Mouse (Mus musculus) megakaryocyte, embryonic 14.5 days (primary cell): ENCODE results near the gene Fam117b.

Experiments
- FLI1 ChIP-seq: IDR thresholded peaks from 2 replicates; pipeline ENCODE4 v1.6.1; 2012; ENCODE audit warnings: low read length, inconsistent platforms, mixed read lengths
- GATA1 ChIP-seq: IDR thresholded peaks from 3 replicates; pipeline ENCODE4 v1.6.1; 2012; ENCODE audit warnings: mixed read lengths, low read length, inconsistent platforms, borderline replicate concordance

DNA sequence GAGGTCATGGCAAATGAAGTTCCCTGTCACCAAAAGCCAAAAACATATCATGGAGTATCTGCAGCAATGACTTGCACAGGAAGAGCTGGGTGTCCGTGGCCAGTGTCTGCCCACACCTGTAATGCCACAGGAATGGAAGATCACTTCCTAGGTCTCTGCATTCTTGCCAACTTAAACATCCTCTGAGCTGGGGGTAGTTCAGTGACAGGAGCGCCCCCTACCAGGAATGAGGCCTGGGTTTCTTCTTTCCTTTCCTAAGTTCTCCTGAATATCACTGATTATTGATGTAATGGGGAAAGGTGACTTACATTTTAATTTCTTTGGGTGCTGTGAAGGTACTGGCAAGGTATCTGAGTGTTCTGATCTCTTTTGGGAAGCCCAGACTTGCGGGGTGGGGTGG lies 82.8 kb downstream of the Fam117b start:
- TF ChIP-seq GATA1 (no peak), FLI1 (no peak)
